Mouse (Mus musculus) myocyte (in vitro differentiated cells): ENCODE measurements around the gene Ccdc85b. TPM values are rescaled to one million over a fixed set of nuclear protein-coding genes. Genes with fewer than 3 reads are reported as not detected.

Experiments used
- H3K27me3 ChIP-seq: one replicate; pipeline ENCODE4 v1.6.1; 2011; ENCODE audit not compliant: control insufficient read depth, insufficient read depth, insufficient read length
- H3K36me3 ChIP-seq: one replicate; pipeline ENCODE4 v1.6.1; 2011; ENCODE audit not compliant: control insufficient read depth, insufficient read depth
- H3K4me2 ChIP-seq: one replicate; pipeline ENCODE4 v1.6.1; 2011; ENCODE audit warnings: low read depth, control low read depth
- H3K4me3 ChIP-seq: one replicate; pipeline ENCODE4 v1.5.1; 2011; ENCODE audit warnings: mild to moderate bottlenecking, control low read depth, moderate library complexity
- H3K79me2 ChIP-seq: one replicate; pipeline ENCODE4 v1.6.1; 2011; ENCODE audit not compliant: control insufficient read depth, insufficient read depth
- H3ac ChIP-seq: one replicate; pipeline ENCODE4 v1.6.1; 2011; ENCODE audit not compliant: control insufficient read depth, insufficient read length
- CEBPB ChIP-seq: IDR thresholded peaks from 2 replicates; pipeline ENCODE4 v1.6.1; 2011; ENCODE audit warnings: mild to moderate bottlenecking, moderate library complexity; ENCODE audit not compliant: poor library complexity, insufficient read depth, severe bottlenecking
- E2F4 ChIP-seq: IDR thresholded peaks from one replicate; pipeline ENCODE4 v1.6.1; 2011; ENCODE audit warnings: mild to moderate bottlenecking, control low read depth, moderate library complexity; ENCODE audit not compliant: insufficient read depth
- MAX ChIP-seq: IDR thresholded peaks from one replicate; pipeline ENCODE4 v1.6.1; 2011; ENCODE audit warnings: low read depth, mild to moderate bottlenecking, control low read depth
- MYOD1 ChIP-seq, 3 experiments: IDR thresholded peaks; one replicate each; pipeline ENCODE4 v1.6.1; 2011; ENCODE audit warnings: control low read depth in 2 of 3, low read depth in 2 of 3, mild to moderate bottlenecking in 2 of 3, moderate library complexity in 1 of 3; ENCODE audit not compliant: insufficient read length in 2 of 3, control insufficient read depth in 1 of 3
- MYOG ChIP-seq, 3 experiments: IDR thresholded peaks; one replicate each; pipeline ENCODE4 v1.6.1; 2011; ENCODE audit warnings: control low read depth in 2 of 3, low read depth in 2 of 3, mild to moderate bottlenecking in 2 of 3; ENCODE audit not compliant: insufficient read length in 2 of 3, control insufficient read depth in 1 of 3, insufficient read depth in 1 of 3
- POLR2A ChIP-seq: IDR thresholded peaks from one replicate; pipeline ENCODE4 v1.6.1; 2011; ENCODE audit warnings: low read depth, mild to moderate bottlenecking, control low read depth, moderate library complexity; ENCODE audit not compliant: insufficient read length
- POLR2AphosphoS2 ChIP-seq: IDR thresholded peaks from one replicate; pipeline ENCODE4 v1.6.1; 2011; ENCODE audit warnings: low read depth, control low read depth; ENCODE audit not compliant: insufficient read length
- REST ChIP-seq: IDR thresholded peaks from one replicate; pipeline ENCODE4 v1.6.1; 2011; ENCODE audit warnings: mild to moderate bottlenecking, control low read depth, moderate library complexity; ENCODE audit not compliant: insufficient read depth, insufficient read length
- SRF ChIP-seq: IDR thresholded peaks from one replicate; pipeline ENCODE4 v1.6.1; 2011; ENCODE audit warnings: low read depth; ENCODE audit not compliant: control insufficient read depth, insufficient read length
- TCF12 ChIP-seq: IDR thresholded peaks from one replicate; pipeline ENCODE4 v1.6.1; 2011; ENCODE audit warnings: mild to moderate bottlenecking, control low read depth; ENCODE audit not compliant: poor library complexity, insufficient read depth, severe bottlenecking
- TCF3 ChIP-seq: IDR thresholded peaks from one replicate; pipeline ENCODE4 v1.6.1; 2011; ENCODE audit warnings: low read depth, control low read depth; ENCODE audit not compliant: insufficient read length
- USF1 ChIP-seq: IDR thresholded peaks from one replicate; pipeline ENCODE4 v1.6.1; 2011; ENCODE audit warnings: low read depth, mild to moderate bottlenecking, control low read depth, moderate library complexity
- polyA plus RNA-seq: library from polyadenylated mRNA; unstranded; fragments of >200 nt; fragmentation: generic; extraction: Trizol; gene quantifications from one replicate; pipeline ENCODE4 v1.2.1, GENCODE M21; 2012; ENCODE audit warnings: missing spikeins

The Ccdc85b gene
- polyA plus RNA-seq, 1 experiment, result 10.7 TPM

DNA sequence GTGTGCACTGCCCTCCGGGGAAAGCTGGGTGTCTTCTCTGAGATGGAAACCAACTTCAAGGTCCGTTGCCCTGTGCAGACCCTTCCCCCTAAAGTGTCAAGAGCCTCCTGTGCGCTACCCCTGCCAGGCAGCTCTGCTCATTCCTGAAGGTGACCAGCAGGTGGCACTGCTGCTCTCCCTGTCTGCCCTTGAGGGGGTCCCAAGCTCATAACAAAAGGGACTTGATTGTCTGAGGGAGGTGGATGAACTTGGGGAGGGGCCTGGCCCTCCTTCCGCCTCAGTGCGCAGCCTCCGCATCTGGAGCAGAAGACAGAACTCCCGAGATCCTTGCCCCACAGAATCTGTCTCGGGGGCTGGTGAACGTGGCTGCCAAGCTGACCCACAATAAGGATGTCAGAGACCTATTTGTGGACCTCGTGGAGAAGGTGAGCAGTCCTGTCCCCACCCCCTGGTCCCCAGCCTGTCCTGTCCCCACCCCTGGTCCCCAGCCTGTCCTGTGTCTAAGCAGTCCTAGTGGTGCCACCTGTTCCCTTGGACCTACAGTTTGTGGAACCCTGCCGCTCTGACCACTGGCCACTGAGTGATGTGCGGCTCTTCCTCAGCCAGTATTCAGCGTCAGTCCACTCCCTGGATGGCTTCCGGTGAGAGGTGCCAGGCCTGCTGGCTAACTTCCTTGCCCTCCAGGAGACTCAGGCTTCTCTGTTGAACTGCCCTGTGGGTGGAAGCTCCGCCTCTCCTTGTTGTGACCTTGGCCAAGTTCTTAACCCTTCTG lies 6.3 kb upstream of the Ccdc85b start:
- H3K4me3 ChIP-seq, result no peak overlapping the region
- TF ChIP-seq USF1 (no peak), MAX (no peak), CEBPB (no peak), SRF (no peak), MYOG (IDR thresholded peaks at IDR 0.05; ENCODE audit: control insufficient read depth in 1 of 3, insufficient read depth in 1 of 3, insufficient read length in 2 of 3, low read depth in 2 of 3) (no peak)

DNA sequence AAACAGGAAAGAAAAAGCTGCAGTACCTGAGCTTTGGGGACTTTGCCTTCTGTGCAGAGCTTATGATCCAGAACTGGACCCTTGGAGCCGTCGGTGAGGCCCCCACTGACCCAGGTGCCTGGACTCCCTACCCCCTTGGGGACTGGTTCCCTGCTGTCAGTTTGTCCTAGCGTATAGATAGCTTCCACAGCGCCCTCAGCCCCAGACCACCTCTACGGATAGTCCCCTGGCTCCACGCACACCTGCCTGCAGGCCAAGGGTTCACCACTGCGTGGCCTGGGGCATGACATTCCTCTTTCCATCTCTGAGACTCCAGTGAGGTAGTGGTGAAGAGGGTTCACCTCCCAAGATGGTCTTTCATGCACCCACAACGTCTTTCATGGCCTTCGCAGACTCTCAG lies 5.5 kb upstream of the Ccdc85b start:
- H3K4me2 ChIP-seq, result no peak overlapping the region
- H3K36me3 ChIP-seq, result peaks cover 24% of the 10 kb centered on the region
- no peak overlapping the region for H3K4me3 ChIP-seq
- no peak overlapping the region for H3ac ChIP-seq
- peaks cover 16% of the 10 kb centered on the region for H3K79me2 ChIP-seq
- no peaks in the 10 kb centered on the region for H3K27me3 ChIP-seq
- TF ChIP-seq TCF12, result no peak
- TF ChIP-seq MYOG (IDR thresholded peaks at IDR 0.05; ENCODE audit: control insufficient read depth in 1 of 3, insufficient read depth in 1 of 3, insufficient read length in 2 of 3, low read depth in 2 of 3), result no peak
- no peak for TF ChIP-seq POLR2AphosphoS2
- TF ChIP-seq REST, result no peak
- no peak for TF ChIP-seq USF1
- no peak for TF ChIP-seq POLR2A

More for the DNA sequence above, 6.3 kb upstream of the Ccdc85b start:
- H3K79me2 ChIP-seq, result peaks cover 16% of the 10 kb centered on the region
- H3ac ChIP-seq, result no peak overlapping the region
- H3K36me3 ChIP-seq, result peaks cover 24% of the 10 kb centered on the region
- H3K4me2 ChIP-seq, result no peak overlapping the region
- H3K27me3 ChIP-seq, result no peaks in the 10 kb centered on the region

DNA sequence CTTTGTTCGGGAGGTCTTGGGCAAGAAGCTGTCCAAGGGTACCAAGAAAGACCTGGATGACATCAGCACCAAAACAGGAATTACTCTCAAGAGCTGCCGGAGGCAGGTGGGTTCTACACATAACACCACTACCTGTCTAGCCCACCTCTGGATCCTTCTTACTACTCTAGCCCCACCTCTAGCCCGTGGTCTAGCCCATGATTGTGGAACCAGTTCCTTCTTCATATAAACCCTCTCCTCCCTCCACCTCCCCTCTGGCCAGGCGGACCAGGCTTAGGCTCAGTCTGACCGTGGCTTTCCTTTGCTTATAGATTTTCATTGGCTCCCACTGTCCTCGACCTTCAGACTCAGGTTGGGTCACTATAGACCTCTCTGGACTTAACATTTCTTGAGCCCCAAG lies 3.7 kb upstream of the Ccdc85b start:
- peak overlapping the region; percentile 94 for H3K4me3 ChIP-seq
- peaks cover 18% of the 10 kb centered on the region for H3K79me2 ChIP-seq
- TF ChIP-seq CEBPB (no peak), MYOD1 (IDR thresholded peaks at IDR 0.05; ENCODE audit: control insufficient read depth in 1 of 3, insufficient read length in 2 of 3, low read depth in 2 of 3) (no peak), POLR2AphosphoS2 (no peak), TCF3 (no peak), MAX (no peak), SRF (no peak), MYOG (IDR thresholded peaks at IDR 0.05; ENCODE audit: control insufficient read depth in 1 of 3, insufficient read depth in 1 of 3, insufficient read length in 2 of 3, low read depth in 2 of 3) (no peak)
- peaks cover 18% of the 10 kb centered on the region for H3K36me3 ChIP-seq
- H3K27me3 ChIP-seq, result no peaks in the 10 kb centered on the region
- H3ac ChIP-seq, result peak overlapping the region; percentile 72
- peak overlapping the region; percentile 84 for H3K4me2 ChIP-seq

DNA sequence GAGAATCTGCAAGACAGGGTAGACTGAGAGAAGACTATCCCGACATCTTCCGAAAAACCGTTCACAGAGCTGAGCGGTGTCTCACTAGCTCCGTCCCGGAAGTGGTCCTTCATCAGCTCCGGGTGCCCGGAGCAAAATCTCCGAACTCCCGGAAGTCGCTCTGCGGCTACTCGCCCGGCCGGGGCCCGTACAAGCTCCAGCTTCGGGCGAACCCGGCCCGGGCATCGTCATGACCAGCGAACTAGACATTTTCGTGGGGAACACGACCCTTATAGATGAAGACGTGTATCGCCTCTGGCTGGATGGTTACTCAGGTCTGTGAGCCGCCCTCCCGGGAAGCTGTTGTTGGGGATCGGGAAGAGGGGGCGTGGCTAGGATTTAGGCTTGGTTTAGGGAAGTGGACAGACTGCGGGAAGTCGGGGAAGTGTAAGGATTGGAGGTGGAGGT lies 2.8 kb upstream of the Ccdc85b start, which contains the start of gene Fibp:
Fibp (plus strand) TSS at position 151 of the 447 bp plus-strand sequence.
- Histone ChIP-seq H3K4me2 (peak within 1 kb of the TSS; percentile 96), H3ac (peak within 1 kb of the TSS; percentile 72), H3K27me3 (no peaks in the 10 kb centered on the region), H3K79me2 (peaks cover 28% of the 10 kb centered on the region), H3K4me3 (peak within 1 kb of the TSS; percentile 94), H3K36me3 (peaks cover 12% of the 10 kb centered on the region)
- TF ChIP-seq SRF (no peak), POLR2A (peak; percentile 81), POLR2AphosphoS2 (peak; percentile 83), TCF3 (no peak), MYOG (IDR thresholded peaks at IDR 0.05; ENCODE audit: control insufficient read depth in 1 of 3, insufficient read depth in 1 of 3, insufficient read length in 2 of 3, low read depth in 2 of 3) (no peak), MAX (no peak), REST (no peak)

DNA sequence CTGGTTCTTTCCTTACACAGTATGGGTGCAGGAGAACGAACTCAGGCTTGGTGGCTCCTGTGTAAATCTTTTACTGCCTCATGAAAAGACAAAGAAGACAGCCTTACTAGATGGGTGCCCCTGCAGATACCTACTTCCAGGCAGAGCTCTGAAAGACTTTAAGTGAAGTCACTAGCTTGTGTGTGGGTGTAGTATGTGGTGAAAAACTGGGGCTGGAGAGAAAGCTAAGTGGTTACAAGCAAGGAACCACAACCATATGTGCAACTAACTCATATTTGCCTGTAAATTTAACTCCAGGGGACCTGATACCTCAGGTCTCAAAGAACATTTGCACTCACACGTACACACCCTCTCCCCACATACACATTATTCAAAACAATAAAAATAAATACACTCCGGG lies 2.2 kb upstream of the Ccdc85b start:
- Histone ChIP-seq H3K27me3 (no peaks in the 10 kb centered on the region), H3ac (peak overlapping the region; percentile 72), H3K4me3 (peak overlapping the region; percentile 94), H3K36me3 (peaks cover 6% of the 10 kb centered on the region), H3K4me2 (peak overlapping the region; percentile 96), H3K79me2 (peaks cover 34% of the 10 kb centered on the region)
- no peak for TF ChIP-seq REST
- no peak for TF ChIP-seq E2F4
- TF ChIP-seq MAX, result no peak
- no peak for TF ChIP-seq CEBPB
- TF ChIP-seq SRF, result no peak
- TF ChIP-seq POLR2AphosphoS2, result no peak
- TF ChIP-seq POLR2A, result no peak
- TF ChIP-seq TCF3, result no peak
- TF ChIP-seq MYOD1 (IDR thresholded peaks at IDR 0.05; ENCODE audit: control insufficient read depth in 1 of 3, insufficient read length in 2 of 3, low read depth in 2 of 3), result no peak
- TF ChIP-seq MYOG (IDR thresholded peaks at IDR 0.05; ENCODE audit: control insufficient read depth in 1 of 3, insufficient read depth in 1 of 3, insufficient read length in 2 of 3, low read depth in 2 of 3), result no peak
- TF ChIP-seq USF1, result no peak
- TF ChIP-seq TCF12, result no peak
